In the genomic region with DNA sequence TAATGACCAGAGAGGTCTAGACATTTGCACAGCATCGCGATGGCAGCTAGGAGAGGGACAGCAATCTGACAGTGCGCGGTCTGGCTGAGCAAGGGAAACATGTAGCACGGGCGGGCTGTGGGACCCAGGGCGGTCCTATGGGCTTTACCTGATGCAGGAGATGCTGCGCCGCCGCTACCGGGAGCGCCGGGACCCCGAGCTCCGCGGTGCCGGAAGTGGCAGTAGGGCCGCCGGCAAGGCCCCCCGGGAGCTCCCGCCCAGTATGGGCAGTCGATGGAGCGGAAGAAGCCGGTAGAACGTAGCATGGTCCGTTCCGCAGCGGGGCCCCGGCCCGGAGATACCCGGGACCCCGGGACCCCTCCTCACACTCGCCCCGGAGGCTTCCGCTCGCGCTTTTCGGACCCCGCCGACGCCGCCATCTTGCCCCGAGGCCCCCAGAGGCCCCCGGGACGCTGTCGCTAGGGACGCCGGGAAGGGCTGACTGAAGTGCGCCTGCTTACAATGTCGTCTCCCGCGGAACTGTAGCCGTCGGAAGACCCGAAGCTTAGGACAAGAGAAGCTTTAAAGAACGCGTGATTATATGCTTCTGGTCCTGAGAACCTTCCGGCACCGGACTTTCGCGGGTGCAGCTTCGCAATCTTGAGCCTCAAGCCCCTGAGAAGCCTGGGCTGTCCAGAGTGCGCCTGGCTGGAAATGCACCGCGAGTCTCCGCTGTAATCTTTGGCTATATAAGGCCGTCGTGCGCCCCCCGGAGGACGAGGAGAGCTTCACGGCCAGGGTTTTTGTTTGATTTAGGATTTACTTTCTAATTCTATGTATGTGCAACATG, we compare ENCODE assay signal across 8 mouse cellular contexts. TPM values are rescaled to one million over a fixed set of nuclear protein-coding genes. Genes with fewer than 3 reads are reported as not detected.
DNase-seq lines count a peak whose midpoint lies in the region; ATAC-seq and TF ChIP-seq lines count a peak whose summit lies in the region.

Gene Rexo1 (minus strand): TSS at position 445 of the 829 bp plus-strand sequence.

- peak within 1 kb of the TSS; percentile 97 for H3K27ac ChIP-seq in MEL (ENCODE audit: control insufficient read depth, low read depth, low read length)
- H3K27ac ChIP-seq in cerebellum, adult 2 months (ENCODE audit: insufficient read depth, low read length): peak within 1 kb of the TSS; percentile 100
- peak within 1 kb of the TSS; percentile 94 for H3K27ac ChIP-seq in forebrain, postnatal 0 days (ENCODE audit: low read depth, low read length)
- peak within 1 kb of the TSS; percentile 89 for H3K27ac ChIP-seq in lung, embryonic 15.5 days

- H3K27me3 ChIP-seq in MEL (ENCODE audit: control insufficient read depth in 1 of 2, insufficient read depth in 2 of 2, low read length in 2 of 2): no peaks in the 10 kb centered on the region
- H3K27me3 ChIP-seq in cerebellum, adult 2 months (ENCODE audit: control insufficient read depth, insufficient read depth, low read length): no peaks in the 10 kb centered on the region
- no peaks in the 10 kb centered on the region for H3K27me3 ChIP-seq in forebrain, postnatal 0 days (ENCODE audit: insufficient read depth, low read length)
- no peaks in the 10 kb centered on the region for H3K27me3 ChIP-seq in lung, embryonic 15.5 days

- under 1% methylated on average over 72 of the region's 72 CpGs for WGBS in cerebellum, adult 2 months
- WGBS in forebrain, postnatal 0 days: 1% methylated on average over 70 of the region's 72 CpGs
- 2% methylated on average over 72 of the region's 72 CpGs for WGBS in lung, embryonic 15.5 days

- H3K79me2 ChIP-seq in MEL (ENCODE audit: control insufficient read depth, insufficient read depth, low read length, poor library complexity): peaks cover 49% of the 10 kb centered on the region

- TF ChIP-seq CTCF in MEL (IDR thresholded peaks at IDR 0.05 in 2 of 3, conservative IDR thresholded peaks at IDR 0.05 in 1 of 3; ENCODE audit: control insufficient read depth in 1 of 3, insufficient read depth in 1 of 3, low read depth in 2 of 3, low read length in 3 of 3, poor library complexity in 1 of 3, severe bottlenecking in 1 of 3): peak; percentile 67 to 88 (median 86)
- peak; percentile 67 for TF ChIP-seq CTCF in cerebellum, adult 2 months (IDR thresholded peaks at IDR 0.05; ENCODE audit: borderline replicate concordance, insufficient read depth, low read depth, low read length)
- TF ChIP-seq CTCF in forebrain, postnatal 0 days (IDR thresholded peaks at IDR 0.05; ENCODE audit: low read depth): peak; percentile 88

- TF ChIP-seq RAD21 in MEL (IDR thresholded peaks at IDR 0.05; ENCODE audit: low read depth, low read length): peak; percentile 54

- peaks cover 0 to 10% of the 10 kb centered on the region in 2 experiments; a peak in 2 of 4 replicates for H3K36me3 ChIP-seq in MEL (ENCODE audit: control insufficient read depth in 1 of 2, insufficient read depth in 2 of 2, low read length in 2 of 2)
- H3K36me3 ChIP-seq in forebrain, postnatal 0 days (ENCODE audit: insufficient read depth): no peaks in the 10 kb centered on the region
- peaks cover 4% of the 10 kb centered on the region; the same call in 1 of the 2 replicates for H3K36me3 ChIP-seq in lung, embryonic 15.5 days

- DNase-seq in MEL (ENCODE audit: low read depth, low spot score): peak; percentile 98
- peak; percentile 91 to 96 for DNase-seq in cerebellum, adult 2 months
- peak; percentile 98 for DNase-seq in forebrain, postnatal 0 days
- DNase-seq in heart, postnatal 4 days: peak; percentile 93
- DNase-seq in layer of hippocampus, adult 8-10 months (ENCODE audit: low spot score in 2 of 2): peak; percentile 88 to 95
- DNase-seq in ovary, adult 18-20 months (ENCODE audit: low spot score): peak; percentile 82
- DNase-seq in thymus, postnatal 0 days (ENCODE audit: low spot score): peak; percentile 96

- no peaks in the 10 kb centered on the region for H3K9me3 ChIP-seq in MEL (replicated peaks; ENCODE audit: insufficient read depth, low read length)
- no peaks in the 10 kb centered on the region for H3K9me3 ChIP-seq in forebrain, postnatal 0 days (ENCODE audit: low read length)
- H3K9me3 ChIP-seq in lung, embryonic 15.5 days: no peaks in the 10 kb centered on the region

- H3K4me3 ChIP-seq in MEL (ENCODE audit: control insufficient read depth in 1 of 2, insufficient read depth in 1 of 2, low read depth in 2 of 2, low read length in 2 of 2): peak within 1 kb of the TSS; percentile 67 to 97
- H3K4me3 ChIP-seq in cerebellum, adult 2 months (replicated peaks; ENCODE audit: insufficient read depth, low read depth, low read length): peak within 1 kb of the TSS; percentile 99
- H3K4me3 ChIP-seq in forebrain, postnatal 0 days (ENCODE audit: low read depth, low read length): peak within 1 kb of the TSS; percentile 85
- H3K4me3 ChIP-seq in lung, embryonic 15.5 days: peak within 1 kb of the TSS; percentile 93

- H3K4me1 ChIP-seq in MEL (ENCODE audit: control insufficient read depth in 1 of 2, insufficient read depth in 2 of 2, low read length in 2 of 2): peaks cover 0 to 10% of the 10 kb centered on the region in 2 experiments; a peak in 2 of 4 replicates
- H3K4me1 ChIP-seq in cerebellum, adult 2 months (ENCODE audit: control insufficient read depth, insufficient read depth, low read length): peaks cover 27% of the 10 kb centered on the region
- peaks cover 15% of the 10 kb centered on the region; the same call in 1 of the 2 replicates for H3K4me1 ChIP-seq in forebrain, postnatal 0 days (ENCODE audit: insufficient read depth)
- H3K4me1 ChIP-seq in lung, embryonic 15.5 days: peaks cover 44% of the 10 kb centered on the region

- peak within 1 kb of the TSS; percentile 56 for H3K4me2 ChIP-seq in forebrain, postnatal 0 days (ENCODE audit: low read depth)
- H3K4me2 ChIP-seq in lung, embryonic 15.5 days: peak within 1 kb of the TSS; percentile 85

- no peak for TF ChIP-seq EP300 in MEL (IDR thresholded peaks at IDR 0.05; ENCODE audit: low read depth in 1 of 2, low read length in 2 of 2)

- TF ChIP-seq POLR2A in MEL (IDR thresholded peaks at IDR 0.05; ENCODE audit: control insufficient read depth in 1 of 2, insufficient read depth in 1 of 2, low read depth in 1 of 2, low read length in 2 of 2, poor library complexity in 1 of 2): peak; percentile 66 to 69; a peak in 3 of 4 replicates
- TF ChIP-seq POLR2A in cerebellum, adult 2 months (IDR thresholded peaks at IDR 0.05; ENCODE audit: borderline replicate concordance, insufficient read depth, low read length): peak; percentile 16; the same call in 1 of the 2 replicates

- peak; percentile 90 for ATAC-seq in forebrain, postnatal 0 days
- peak; percentile 83 for ATAC-seq in lung, embryonic 15.5 days (ENCODE audit: borderline replicate concordance, extremely low read depth, low FRiP score, low TSS enrichment)

- H3K9ac ChIP-seq in MEL (ENCODE audit: control insufficient read depth, low read depth, low read length, poor library complexity, severe bottlenecking): peak within 1 kb of the TSS; percentile 96
- H3K9ac ChIP-seq in forebrain, postnatal 0 days: peak within 1 kb of the TSS; percentile 93
- H3K9ac ChIP-seq in lung, embryonic 15.5 days: peak within 1 kb of the TSS; percentile 99

TF ChIP-seq in MEL, 35 proteins besides CTCF, POLR2A, EP300 and RAD21:
- TF ChIP-seq MAX (IDR thresholded peaks at IDR 0.05; ENCODE audit: low read length) (peak; percentile 100), NELFE (IDR thresholded peaks at IDR 0.05; ENCODE audit: low read depth, low read length) (peak; percentile 53), TBP (IDR thresholded peaks at IDR 0.05; ENCODE audit: low read depth, low read length) (peak; percentile 78), SIN3A (IDR thresholded peaks at IDR 0.05; ENCODE audit: low read length) (peak; percentile 96), ETS1 (IDR thresholded peaks at IDR 0.05; ENCODE audit: low read depth, low read length) (peak; percentile 28; the same call in 1 of the 2 replicates), MXI1 (IDR thresholded peaks at IDR 0.05; ENCODE audit: low read depth, low read length) (peak; percentile 66), CHD1 (IDR thresholded peaks at IDR 0.05; ENCODE audit: low read depth, low read length) (no peak), TCF12 (IDR thresholded peaks at IDR 0.05; ENCODE audit: low read depth, low read length) (peak; percentile 55; the same call in 1 of the 2 replicates), E2F4 (IDR thresholded peaks at IDR 0.05; ENCODE audit: borderline replicate concordance, low read depth, low read length) (no peak), SMC3 (IDR thresholded peaks at IDR 0.05; ENCODE audit: low read depth, low read length) (peak; percentile 59), BHLHE40 (IDR thresholded peaks at IDR 0.05; ENCODE audit: borderline replicate concordance, low read depth, low read length) (no peak), HCFC1 (IDR thresholded peaks at IDR 0.05; ENCODE audit: low read depth, low read length) (peak; percentile 95), MEF2A (IDR thresholded peaks at IDR 0.05; ENCODE audit: extremely low read depth, insufficient replicate concordance, low read depth, low read length, poor library complexity, severe bottlenecking) (no peak), GATA1 (IDR thresholded peaks at IDR 0.05; ENCODE audit: low read depth, low read length) (0 out of 2 replicates have a peak, but pooled peaks have one; percentile 4), KAT2A (conservative IDR thresholded peaks at IDR 0.05; ENCODE audit: low read depth, low read length) (peak; percentile 91), MYC (IDR thresholded peaks at IDR 0.05; ENCODE audit: low read depth, low read length) (peak; percentile 69; the same call in 1 of the 2 replicates), USF1 (IDR thresholded peaks at IDR 0.05; ENCODE audit: low read depth, low read length) (0 out of 2 replicates have a peak, but pooled peaks have one; percentile 18), ELF1 (IDR thresholded peaks at IDR 0.05; ENCODE audit: low read depth, low read length) (peak; percentile 66; the same call in 1 of the 2 replicates)

RNA-seq across cellular contexts. Expression of gene Rexo1, which starts in this region (rescaled TPM):
- 14.3 and 14.7 TPM in 2 replicates for total RNA-seq in MEL (2012; rRNA removed)
- 10 to 100 TPM in 1 of 2 experiments, not detected in 1; 54.6 TPM for polyA plus RNA-seq in MEL (2012; ENCODE audit: insufficient read depth in 1 of 2, insufficient read length in 2 of 2, low read depth in 1 of 2, low replicate concordance in 2 of 2, missing spikeins in 1 of 2)
- polyA plus RNA-seq in cerebellum, adult 2 months (2012; rRNA removed): 44.4 and 47.5 TPM in 2 replicates
- total RNA-seq in forebrain, postnatal 0 days (2014; rRNA removed): 40.3 and 41.9 TPM in 2 replicates
- polyA plus RNA-seq in forebrain, postnatal 0 days (2015; fragmentation: Nextera tagmentation; extraction: Ambion mirVana): 27.9 and 30.5 TPM in 2 replicates
- total RNA-seq in heart, postnatal 4 days (2021): 10 to 100 TPM; 22.4 to 26.2 TPM
- total RNA-seq in layer of hippocampus, adult 8-10 months (2022): 10 to 100 TPM; 45.3 to 53.2 (median 49.5) TPM
- 25.0 and 25.8 TPM in 2 replicates for polyA plus RNA-seq in lung, embryonic 15.5 days (2015; fragmentation: Nextera tagmentation; extraction: Ambion mirVana)
- polyA plus RNA-seq in thymus, postnatal 0 days (2015; fragmentation: Nextera tagmentation; extraction: Ambion mirVana): 24.1 and 25.5 TPM in 2 replicates

Comparison
In these comparisons a context has a peak if more than half of its experiments do, and no peak if none do; other contexts are left out.
1. Peak in every context shown above with its lines: DNase-seq, ATAC-seq, H3K4me3 ChIP-seq and H3K27ac ChIP-seq.